Mouse (Mus musculus) bone marrow, adult 2 months (tissue): ENCODE measurements around the gene E130114P18Rik.

Experiments used
- CTCF ChIP-seq: fragments of 200-500 bp; IDR thresholded peaks from 2 replicates; pipeline ENCODE4 v1.5.1; 2011; ENCODE audit warnings: low read length, control low read depth; ENCODE audit not compliant: control insufficient read depth, insufficient read depth
- POLR2A ChIP-seq: fragments of 200-500 bp; IDR thresholded peaks from 2 replicates; pipeline ENCODE4 v1.6.1; 2011; ENCODE audit warnings: low read depth, mild to moderate bottlenecking, control low read depth, low read length, borderline replicate concordance; ENCODE audit not compliant: control insufficient read depth

DNA sequence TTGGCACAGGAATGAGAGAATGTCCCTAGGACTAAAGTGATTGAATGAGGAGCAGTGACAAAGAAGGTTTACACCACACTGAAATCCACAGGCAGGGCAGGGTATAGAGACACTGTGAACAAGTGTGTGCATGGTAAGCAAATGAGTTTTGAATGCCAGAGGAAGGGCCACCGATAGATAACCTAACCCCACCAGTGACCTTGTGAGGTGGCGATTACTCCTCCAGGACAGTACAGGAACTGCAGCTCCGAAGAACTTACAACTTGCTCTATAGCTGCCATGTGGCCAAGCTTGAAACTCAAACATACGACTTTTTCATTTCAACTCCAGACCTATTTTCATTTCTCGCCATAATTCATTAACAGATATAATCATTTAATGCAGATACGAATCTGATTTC, 114.0 kb downstream of the E130114P18Rik start:
- TF ChIP-seq POLR2A (no peak), CTCF (no peak)
